Mouse (Mus musculus): ENCODE data around the gene Tcp1.
"Not testable (repeated sequence)": the region's sequence is repeated elsewhere in the genome, so short reads cannot be mapped to it uniquely, and the experiment has no call there.

Tcp1 gene

DNA sequence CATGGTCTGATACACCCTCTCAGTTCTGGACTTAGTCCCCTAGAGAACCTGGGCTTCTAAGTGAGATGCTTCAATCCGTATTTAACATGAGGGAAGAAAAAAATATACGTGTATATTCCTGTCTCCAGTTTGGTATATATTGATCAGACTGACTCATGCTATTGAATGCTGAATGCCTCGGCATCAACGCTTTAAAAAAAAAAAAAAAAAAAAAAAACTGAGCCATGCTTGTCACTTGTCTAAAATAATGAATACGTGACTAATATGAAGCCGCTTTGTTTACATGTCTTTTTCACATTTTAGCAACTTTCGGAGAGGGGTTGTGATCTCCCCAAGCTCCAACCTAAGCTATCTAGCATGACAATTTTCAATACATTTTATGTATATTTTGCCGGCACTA lies 5.1 kb upstream of the Tcp1 start:
- DNase-seq (ENCODE audit: low read depth, low spot score), result no peak

DNA sequence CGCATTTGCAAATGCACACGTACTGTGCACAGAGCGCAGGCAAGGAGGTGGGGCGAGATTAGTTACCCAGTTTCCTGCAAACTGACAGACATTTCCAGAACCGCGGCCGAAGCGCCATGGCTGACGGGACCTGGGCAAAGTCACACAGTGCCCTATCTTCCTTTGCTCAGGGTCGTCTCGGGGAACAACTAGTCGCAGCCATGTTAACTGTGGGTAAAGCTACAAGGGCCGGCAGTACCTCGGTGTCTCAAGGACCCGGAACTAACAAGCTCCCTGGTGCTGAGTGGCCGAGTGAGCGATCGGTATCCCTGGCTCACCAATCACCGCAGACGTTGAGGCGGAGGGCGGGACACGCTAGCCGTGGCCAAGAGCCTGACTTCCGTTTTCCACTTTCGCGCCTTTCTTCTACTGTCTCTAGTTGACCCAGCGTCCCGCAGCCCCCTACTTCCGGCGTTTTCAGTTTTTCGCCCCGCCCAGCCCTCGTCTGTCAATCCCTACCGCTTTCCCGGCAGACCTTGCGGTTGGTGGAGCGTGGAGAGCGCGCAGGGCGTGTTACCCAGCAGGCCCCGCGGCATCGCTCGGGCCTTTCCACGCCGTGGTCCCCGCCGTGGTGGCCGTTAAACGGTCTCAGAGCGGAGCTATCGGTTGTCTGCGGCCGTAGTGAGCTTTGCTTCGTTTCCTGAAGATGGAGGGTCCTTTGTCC lies 531 bp downstream of the Tcp1 start, which contains the start of gene Mrpl18:
Gene Mrpl18, minus strand, starts transcription at position 465 of the 703 bp plus-strand sequence.
- DNase-seq (ENCODE audit: low read depth, low spot score), result peak; percentile 100

DNA sequence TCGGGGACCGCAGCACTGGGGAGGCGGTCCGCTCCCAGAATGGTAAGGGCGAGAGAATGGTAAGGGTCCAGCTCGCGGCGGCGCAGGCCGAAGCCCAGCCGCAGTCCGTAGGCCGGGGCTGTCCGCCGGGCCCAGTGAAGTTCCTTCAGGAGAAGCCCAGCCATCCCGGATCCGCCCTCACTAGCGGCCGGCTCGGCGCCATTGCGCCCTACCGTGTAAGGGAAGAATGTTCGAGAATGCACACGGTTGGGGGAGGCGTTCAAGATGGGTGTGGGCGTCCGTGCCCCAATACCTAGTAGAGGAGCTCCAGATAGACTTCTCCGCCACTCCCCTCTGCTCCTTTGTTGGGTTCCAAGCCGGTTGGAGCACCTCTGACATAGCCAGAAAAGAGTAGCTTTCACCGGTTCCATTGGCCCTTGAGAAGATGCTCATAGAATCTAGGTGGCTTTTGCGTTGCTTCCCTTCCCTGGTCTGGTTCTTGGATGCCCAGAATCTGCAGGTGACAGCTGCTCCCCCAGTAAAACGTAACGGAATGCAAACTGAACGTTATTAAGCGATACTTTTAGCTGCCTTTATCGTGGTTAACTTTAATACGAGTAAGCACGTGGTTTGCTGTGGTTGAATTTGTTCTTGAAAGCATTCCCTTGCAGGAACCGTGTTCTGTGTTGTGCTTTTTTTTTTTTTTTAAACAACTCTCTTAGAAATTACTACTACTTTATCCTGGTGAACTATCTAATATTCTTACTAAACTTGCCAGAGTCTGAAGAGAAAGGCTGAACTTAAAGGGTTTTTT lies 1.3 kb downstream of the Tcp1 start:
- peak; percentile 55 for DNase-seq (ENCODE audit: low read depth, low spot score)

DNA sequence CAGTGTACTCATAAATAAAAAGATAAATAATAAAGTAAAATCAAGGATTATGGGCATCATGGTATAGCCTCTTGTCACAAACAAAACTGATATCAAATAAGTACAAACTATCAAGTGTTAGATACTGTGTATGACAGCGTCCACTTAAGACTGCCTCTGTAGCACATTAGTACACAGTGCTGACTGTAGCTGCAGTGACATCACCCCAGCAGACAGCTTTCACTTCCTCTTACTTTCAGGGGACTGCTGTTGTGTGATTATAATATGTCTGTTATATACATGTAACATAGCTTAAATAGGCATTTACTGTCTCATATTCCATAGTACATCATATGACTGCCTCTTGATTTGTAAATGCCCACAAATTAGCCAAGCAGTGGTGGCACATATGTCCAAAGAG lies 5.6 kb downstream of the Tcp1 start:
- DNase-seq (ENCODE audit: low read depth, low spot score), result no peak

- no peak for DNase-seq (ENCODE audit: low read depth, low spot score)
Measured at GRCm38 (mm10) chr17:12925001-12925400, 9.5 kb downstream of the Tcp1 start.

DNA sequence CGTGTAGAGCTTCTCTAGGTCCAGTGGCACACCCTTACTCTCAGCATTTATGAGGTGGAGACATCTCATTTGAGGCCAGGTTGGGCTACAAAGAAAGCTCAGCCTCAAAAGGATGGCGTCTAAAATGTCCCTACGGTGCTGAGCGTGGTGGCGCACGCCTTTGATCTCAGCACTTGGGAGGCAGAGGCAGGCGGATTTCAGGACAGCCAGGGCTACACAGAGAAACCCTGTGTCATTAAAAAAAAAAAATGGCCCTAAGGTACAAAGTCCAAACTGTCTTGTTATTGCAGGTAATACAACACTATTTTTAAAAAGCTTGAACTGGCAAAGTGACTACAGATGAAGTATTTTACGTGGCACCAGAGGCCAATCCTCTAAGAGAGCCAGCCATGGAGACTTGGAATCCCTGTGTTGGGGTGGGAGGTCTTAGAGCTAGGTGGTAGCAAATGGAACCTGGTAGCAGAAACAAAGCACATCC lies 10.2 kb downstream of the Tcp1 start:
- no peak for DNase-seq (ENCODE audit: low read depth, low spot score)

DNA sequence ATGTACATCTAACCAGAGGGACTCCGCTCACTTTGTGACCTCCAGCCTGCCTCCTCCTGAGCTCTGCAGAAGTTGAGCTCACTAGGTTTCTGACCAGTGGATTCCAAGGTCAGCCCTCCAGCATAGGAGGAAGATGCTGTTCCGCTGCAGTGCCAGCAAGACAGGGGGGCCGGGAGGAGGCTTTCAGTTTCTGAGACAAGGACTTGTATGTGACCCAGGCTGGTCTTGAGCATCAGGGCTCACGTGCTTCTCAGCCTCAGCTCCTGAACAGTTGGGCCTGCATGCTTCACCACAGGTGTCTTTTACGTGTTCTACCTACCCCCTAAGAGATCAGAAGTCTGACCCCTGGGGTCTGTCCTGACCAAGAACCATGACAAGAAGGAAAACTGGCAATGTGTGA lies 16.1 kb downstream of the Tcp1 start:
- not testable (repeated sequence) for DNase-seq (ENCODE audit: low read depth, low spot score)

DNA sequence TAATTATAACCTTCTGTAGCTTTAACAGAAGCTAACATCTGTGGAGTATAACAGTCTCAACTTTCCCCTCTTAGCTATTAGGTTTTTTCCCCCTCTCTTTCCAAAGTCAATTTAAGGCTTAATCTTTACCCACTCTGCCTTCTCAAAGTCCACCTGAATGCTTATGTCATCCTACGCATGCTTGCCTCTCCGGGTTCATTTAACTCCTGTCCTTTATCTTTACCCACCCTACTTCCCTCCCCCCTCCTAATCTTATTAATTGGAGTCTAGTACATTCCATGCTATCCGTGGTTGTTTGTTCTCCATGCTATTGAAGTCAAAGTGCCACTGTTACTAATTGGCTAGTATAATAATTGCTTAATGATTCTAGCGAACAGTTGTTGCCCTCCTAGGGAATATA lies 20.2 kb downstream of the Tcp1 start:
- no peak for DNase-seq (ENCODE audit: low read depth, low spot score)

DNA sequence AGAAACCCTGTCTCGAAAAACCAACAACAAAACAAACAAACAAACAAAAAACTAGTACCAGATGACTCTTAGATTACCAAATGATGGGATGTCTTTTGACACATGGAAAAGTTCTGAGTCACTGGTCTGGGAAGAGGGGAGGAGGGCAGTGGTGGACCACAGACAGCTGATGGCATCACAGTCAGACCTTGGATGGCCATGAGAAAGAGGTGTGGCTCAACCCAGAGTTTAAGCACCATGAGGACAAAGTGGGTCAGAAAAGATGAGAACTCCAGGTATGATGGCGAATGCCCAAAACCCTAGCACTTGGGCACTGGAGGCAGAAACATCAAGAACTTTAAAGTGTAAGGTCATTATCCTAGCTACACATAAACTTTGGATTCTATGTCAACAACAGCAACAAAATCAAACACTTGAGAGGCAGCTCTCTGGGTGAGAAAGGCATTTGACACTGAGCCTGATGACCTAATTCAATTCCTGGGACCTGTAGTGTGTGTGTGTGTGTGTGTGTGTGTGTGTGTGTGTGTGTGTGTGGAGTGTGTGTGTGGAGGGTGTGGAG lies 22.0 kb downstream of the Tcp1 start:
- no peak for DNase-seq (ENCODE audit: low read depth, low spot score)

DNA sequence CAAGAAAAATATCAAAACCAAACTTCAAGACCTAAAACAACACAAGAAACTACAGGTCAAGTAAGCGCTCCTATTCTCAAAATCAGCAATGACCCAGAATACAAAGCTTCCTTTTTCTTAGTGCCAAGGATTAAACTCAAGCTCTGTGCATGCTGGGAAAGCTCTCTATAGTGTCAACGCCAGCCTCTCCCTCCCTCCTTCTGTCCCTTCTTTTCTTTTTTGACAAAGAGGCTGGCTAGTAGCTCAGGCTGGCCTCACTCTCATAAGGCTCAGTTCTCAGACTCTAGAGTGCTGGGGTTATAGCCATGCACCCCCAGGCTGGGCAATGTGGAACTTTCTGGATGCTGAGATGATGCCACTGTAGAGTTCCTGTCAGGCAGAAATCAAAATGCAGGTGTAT lies 22.6 kb downstream of the Tcp1 start:
- DNase-seq (ENCODE audit: low read depth, low spot score), result peak; percentile 14

DNA sequence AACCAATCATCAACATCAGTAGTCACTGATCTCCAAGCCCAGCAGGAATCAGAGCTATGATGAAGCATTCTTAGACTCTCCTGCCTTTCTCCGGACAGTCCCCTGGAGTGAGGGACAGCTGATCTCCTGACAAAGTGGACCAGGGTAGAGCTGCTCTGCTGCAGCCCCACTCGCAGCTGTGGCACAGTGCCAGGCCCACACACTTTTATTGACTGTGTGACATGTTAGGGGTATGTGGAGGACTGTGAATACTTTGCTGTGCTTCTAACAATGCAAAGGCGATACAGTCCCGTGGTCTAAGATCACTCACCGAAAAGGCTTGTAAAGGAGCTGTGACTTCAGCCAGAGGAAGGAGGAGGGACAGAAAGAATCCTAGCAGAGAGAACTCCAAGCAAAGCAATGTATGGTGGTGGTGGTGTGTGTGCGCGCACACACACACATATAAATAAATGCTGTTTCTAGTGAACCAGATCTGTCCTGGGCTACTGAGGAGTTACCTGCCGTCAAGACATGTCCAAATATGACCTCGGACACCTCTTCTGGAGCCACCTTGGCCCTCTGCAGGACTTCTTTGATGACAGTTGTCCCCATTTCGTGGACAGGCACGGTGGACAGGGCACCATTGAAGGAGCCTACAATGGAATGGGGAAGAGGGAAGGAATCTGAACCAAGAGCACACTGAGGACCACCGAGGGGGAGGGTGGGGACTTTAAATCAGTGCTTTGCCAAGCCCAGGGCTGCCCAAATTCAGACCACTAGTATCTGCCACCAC lies 24.1 kb downstream of the Tcp1 start:
- not testable (repeated sequence) for DNase-seq (ENCODE audit: low read depth, low spot score)

- DNase-seq (ENCODE audit: low read depth, low spot score), result peak; percentile 66
Measured at GRCm38 (mm10) chr17:12940151-12940805, 24.8 kb downstream of the Tcp1 start, which contains the start of gene Acat3. Gene Acat3 (minus strand): TSS chr17:12940600.

- no peak for DNase-seq (ENCODE audit: low read depth, low spot score)
Measured at GRCm38 (mm10) chr17:12941543-12942260, 26.2 kb downstream of the Tcp1 start.

- no peak for DNase-seq (ENCODE audit: low read depth, low spot score)
Measured at GRCm38 (mm10) chr17:12942459-12943162, 27.1 kb downstream of the Tcp1 start.

DNA sequence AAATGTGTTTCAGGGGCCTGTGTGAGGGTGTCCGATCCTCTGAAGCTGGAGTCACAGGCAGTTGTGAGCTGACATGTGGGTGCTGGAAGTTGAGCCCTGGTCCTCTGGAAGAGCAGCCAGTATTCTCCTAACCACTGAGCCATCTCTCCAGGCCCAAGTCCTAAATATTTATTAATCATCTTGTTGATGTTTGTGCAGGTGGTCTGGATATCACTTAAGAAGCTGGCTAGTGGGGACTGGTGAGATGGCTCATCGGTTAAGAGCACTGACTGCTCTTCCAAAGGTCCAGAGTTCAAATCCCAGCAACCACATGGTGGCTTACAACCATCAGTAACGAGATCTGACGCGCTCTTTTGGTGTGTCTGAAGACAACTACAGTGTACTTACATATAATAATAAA lies 34.2 kb downstream of the Tcp1 start:
- no peak for DNase-seq (ENCODE audit: low read depth, low spot score)

GRCm38 (mm10) chr17:12956664-12957063 lies 41.2 kb downstream of the Tcp1 start:
- no peak for DNase-seq (ENCODE audit: low read depth, low spot score)

DNA sequence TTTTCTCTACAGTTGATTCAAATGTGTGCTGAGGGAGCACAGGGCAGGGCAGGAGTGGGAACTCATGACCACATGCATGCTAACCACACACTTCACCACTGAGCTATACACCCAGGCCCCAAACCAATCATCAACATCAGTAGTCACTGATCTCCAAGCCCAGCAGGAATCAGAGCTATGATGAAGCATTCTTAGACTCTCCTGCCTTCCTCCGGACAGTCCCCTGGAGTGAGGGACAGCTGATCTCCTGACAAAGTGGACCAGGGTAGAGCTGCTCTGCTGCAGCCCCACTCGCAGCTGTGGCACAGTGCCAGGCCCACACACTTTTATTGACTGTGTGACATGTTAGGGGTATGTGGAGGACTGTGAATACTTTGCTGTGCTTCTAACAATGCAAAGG lies 43.9 kb downstream of the Tcp1 start:
- DNase-seq (ENCODE audit: low read depth, low spot score), result not testable (repeated sequence)

- DNase-seq (ENCODE audit: low read depth, low spot score), result peak; percentile 97
Measured at GRCm38 (mm10) chr17:12960331-12960873, 44.9 kb downstream of the Tcp1 start, which contains the start of gene Acat2. Gene Acat2 (minus strand): TSS chr17:12960747.

- DNase-seq (ENCODE audit: low read depth, low spot score), result no peak
Measured at GRCm38 (mm10) chr17:12963476-12963875, 48.0 kb downstream of the Tcp1 start.
